Mouse (Mus musculus): ENCODE measurements at regions not wholly inside any gene's neighbourhood (a gene's known extent, or its start where the extent isn't known, plus 50 kb on each side); places are given as distances from the start of the nearest gene placed in this dataset.

DNA sequence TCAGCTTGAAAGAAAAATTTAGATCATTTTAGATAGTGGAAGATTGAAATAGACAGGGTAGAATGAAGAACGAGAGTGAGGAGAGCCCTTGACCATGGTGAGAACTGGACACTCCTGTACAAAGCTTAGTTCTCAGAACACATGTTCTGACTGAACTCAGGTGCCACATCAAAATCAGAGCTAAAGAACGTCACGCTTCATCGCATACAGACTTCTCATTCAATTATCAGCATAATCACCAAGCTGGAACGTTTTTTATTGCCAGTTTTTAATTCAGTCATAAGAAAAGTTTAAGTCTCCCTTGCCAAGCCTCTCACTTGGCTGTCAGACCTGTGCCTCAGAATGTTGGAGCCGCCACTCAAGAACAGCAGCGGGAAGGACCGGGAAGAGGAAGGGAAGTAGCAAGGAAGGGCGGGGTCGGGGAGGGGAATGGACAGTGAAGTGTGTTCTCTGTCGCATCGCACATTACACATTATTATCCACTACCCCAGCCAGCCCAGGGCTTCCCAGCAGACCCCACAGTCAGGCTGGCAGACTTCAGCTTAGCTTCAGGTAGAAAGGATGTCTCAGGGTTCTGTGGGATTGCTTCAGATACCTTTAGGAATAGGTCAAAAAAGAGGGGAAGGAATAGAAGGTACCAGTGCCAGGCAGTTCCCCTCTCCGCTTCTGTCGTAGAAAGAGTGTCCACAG, 140.1 kb upstream of the Smim15 start:
- TF ChIP-seq CTCF (IDR thresholded peaks at IDR 0.05; ENCODE audit: borderline replicate concordance, insufficient read depth, low read depth, low read length) (no peak), POLR2A (IDR thresholded peaks at IDR 0.05; ENCODE audit: borderline replicate concordance, insufficient read depth, low read length) (no peak)

All from cerebellum, adult 2 months (tissue).